ENCODE assay signal across 7 mouse cellular contexts in genomic region chr5:135010320-135010709, GRCm38 (mm10). TPM values are rescaled to one million over a fixed set of nuclear protein-coding genes. Genes with fewer than 3 reads are reported as not detected.
DNase-seq lines count a peak whose midpoint lies in the region; ATAC-seq and TF ChIP-seq lines count a peak whose summit lies in the region.

No protein-coding gene starts in this region.

- H3K27ac ChIP-seq in lung, embryonic 14.5 days (ENCODE audit: low read depth) = peak overlapping the region; percentile 96; the same call in 1 of the 2 replicates
- H3K27ac ChIP-seq in embryonic fibroblast, embryonic 13.5 days (ENCODE audit: insufficient read depth, low read length) = 0 out of 2 replicates have a peak overlapping the region, but pooled peaks have one; percentile 22
- H3K27ac ChIP-seq in intestine, embryonic 16.5 days (ENCODE audit: low read length) = peak overlapping the region; percentile 93
- H3K27ac ChIP-seq in neural tube, embryonic 15.5 days (replicated peaks) = peak overlapping the region; percentile 98

- 42% methylated on average over 7 of the region's 7 CpGs for WGBS in lung, embryonic 14.5 days
- WGBS in intestine, embryonic 16.5 days = 47% methylated on average over 7 of the region's 7 CpGs
- 57% methylated on average over 7 of the region's 7 CpGs for WGBS in neural tube, embryonic 15.5 days

- no peak for DNase-seq in lung, embryonic 14.5 days
- DNase-seq in lung, adult 18-20 months = no peak
- DNase-seq in natural killer cell, adult 2 months (ENCODE audit: low spot score in 2 of 2) = no peak
- DNase-seq in right cerebral cortex, postnatal 25 days = no peak

- H3K9me3 ChIP-seq in lung, embryonic 14.5 days (ENCODE audit: low read depth, low read length) = no peaks in the 10 kb centered on the region
- no peaks in the 10 kb centered on the region for H3K9me3 ChIP-seq in intestine, embryonic 16.5 days (ENCODE audit: control insufficient read depth, low read length)
- H3K9me3 ChIP-seq in neural tube, embryonic 15.5 days (replicated peaks) = no peaks in the 10 kb centered on the region

- H3K27me3 ChIP-seq in lung, embryonic 14.5 days (ENCODE audit: insufficient read depth, low read length) = no peaks in the 10 kb centered on the region
- no peaks in the 10 kb centered on the region for H3K27me3 ChIP-seq in intestine, embryonic 16.5 days (replicated peaks; ENCODE audit: control insufficient read depth, insufficient read depth, low read length)
- no peaks in the 10 kb centered on the region for H3K27me3 ChIP-seq in neural tube, embryonic 15.5 days (replicated peaks)

- no peak; the same call in 1 of the 2 replicates for TF ChIP-seq CTCF in lung, embryonic 14.5 days (IDR thresholded peaks at IDR 0.05; ENCODE audit: low read depth)
- no peak for TF ChIP-seq CTCF in embryonic fibroblast, embryonic 13.5 days (IDR thresholded peaks at IDR 0.05; ENCODE audit: borderline replicate concordance, insufficient read depth, low read length)

- H3K4me3 ChIP-seq in lung, embryonic 14.5 days (ENCODE audit: low read depth, low read length) = peak overlapping the region; percentile 60
- H3K4me3 ChIP-seq in embryonic fibroblast, embryonic 13.5 days (ENCODE audit: insufficient read depth, low read length) = peak overlapping the region; percentile 73
- peak overlapping the region; percentile 68 for H3K4me3 ChIP-seq in intestine, embryonic 16.5 days (ENCODE audit: low read length)
- H3K4me3 ChIP-seq in neural tube, embryonic 15.5 days (replicated peaks) = peak overlapping the region; percentile 64

- no peak for TF ChIP-seq POLR2A in embryonic fibroblast, embryonic 13.5 days (IDR thresholded peaks at IDR 0.05; ENCODE audit: low read depth, low read length)

- H3K36me3 ChIP-seq in lung, embryonic 14.5 days (ENCODE audit: insufficient read depth) = no peaks in the 10 kb centered on the region
- peaks cover 3% of the 10 kb centered on the region; the same call in 1 of the 2 replicates for H3K36me3 ChIP-seq in intestine, embryonic 16.5 days (ENCODE audit: control insufficient read depth, insufficient read depth, low read length)
- no peaks in the 10 kb centered on the region for H3K36me3 ChIP-seq in neural tube, embryonic 15.5 days

- no peak for ATAC-seq in lung, embryonic 14.5 days (ENCODE audit: insufficient read depth)
- ATAC-seq in intestine, embryonic 16.5 days = no peak
- no peak for ATAC-seq in neural tube, embryonic 15.5 days (ENCODE audit: low FRiP score)

- peak overlapping the region; percentile 61 for H3K4me2 ChIP-seq in lung, embryonic 14.5 days
- H3K4me2 ChIP-seq in intestine, embryonic 16.5 days (ENCODE audit: low read depth, low read length) = peak overlapping the region; percentile 50
- peak overlapping the region; percentile 84 for H3K4me2 ChIP-seq in neural tube, embryonic 15.5 days

- H3K4me1 ChIP-seq in lung, embryonic 14.5 days (ENCODE audit: insufficient read depth) = peaks cover 22% of the 10 kb centered on the region
- no peaks in the 10 kb centered on the region; the same call in 1 of the 2 replicates for H3K4me1 ChIP-seq in embryonic fibroblast, embryonic 13.5 days (ENCODE audit: control insufficient read depth, insufficient read depth, low read length)
- peaks cover 34% of the 10 kb centered on the region for H3K4me1 ChIP-seq in intestine, embryonic 16.5 days (ENCODE audit: control insufficient read depth, insufficient read depth, low read length)
- peaks cover 40% of the 10 kb centered on the region for H3K4me1 ChIP-seq in neural tube, embryonic 15.5 days

- H3K9ac ChIP-seq in lung, embryonic 14.5 days = peak overlapping the region; percentile 60
- H3K9ac ChIP-seq in intestine, embryonic 16.5 days (ENCODE audit: low read depth, low read length) = peak overlapping the region; percentile 80
- H3K9ac ChIP-seq in neural tube, embryonic 15.5 days (replicated peaks) = peak overlapping the region; percentile 70

RNA-seq across cellular contexts. Expression of gene Abhd11, which starts 1.4 kb away (rescaled TPM):
- 60.0 and 71.0 TPM in 2 replicates for polyA plus RNA-seq in lung, embryonic 14.5 days (2014; fragmentation: Nextera tagmentation; extraction: Ambion mirVana)
- polyA plus RNA-seq in embryonic fibroblast, embryonic 13.5 days (2011; ENCODE audit: insufficient read length, low read depth, missing spikeins) = 19.1 and 20.7 TPM in 2 replicates
- polyA plus RNA-seq in intestine, embryonic 16.5 days (2015; fragmentation: Nextera tagmentation; extraction: Ambion mirVana) = 102 and 106 TPM in 2 replicates
- 73.0 and 77.0 TPM in 2 replicates for polyA plus RNA-seq in neural tube, embryonic 15.5 days (2015; fragmentation: Nextera tagmentation; extraction: Ambion mirVana)

RNA-seq across cellular contexts. Expression of gene Stx1a, which starts 13.0 kb away (rescaled TPM):
- 13.2 and 14.5 TPM in 2 replicates for polyA plus RNA-seq in lung, embryonic 14.5 days (2014; fragmentation: Nextera tagmentation; extraction: Ambion mirVana)
- 6.9 and 10.2 TPM in 2 replicates for polyA plus RNA-seq in embryonic fibroblast, embryonic 13.5 days (2011; ENCODE audit: insufficient read length, low read depth, missing spikeins)
- 11.9 and 13.4 TPM in 2 replicates for polyA plus RNA-seq in intestine, embryonic 16.5 days (2015; fragmentation: Nextera tagmentation; extraction: Ambion mirVana)
- 118 and 141 TPM in 2 replicates for polyA plus RNA-seq in neural tube, embryonic 15.5 days (2015; fragmentation: Nextera tagmentation; extraction: Ambion mirVana)

RNA-seq across cellular contexts. Expression of gene Cldn3, which starts 24.3 kb away (rescaled TPM):
- 137 and 139 TPM in 2 replicates for polyA plus RNA-seq in lung, embryonic 14.5 days (2014; fragmentation: Nextera tagmentation; extraction: Ambion mirVana)
- polyA plus RNA-seq in embryonic fibroblast, embryonic 13.5 days (2011; ENCODE audit: insufficient read length, low read depth, missing spikeins) = not detected in 2 replicates
- polyA plus RNA-seq in intestine, embryonic 16.5 days (2015; fragmentation: Nextera tagmentation; extraction: Ambion mirVana) = 187 and 217 TPM in 2 replicates
- polyA plus RNA-seq in neural tube, embryonic 15.5 days (2015; fragmentation: Nextera tagmentation; extraction: Ambion mirVana) = 0.96 and 16.8 TPM in 2 replicates

RNA-seq across cellular contexts. Expression of gene Dnajc30, which starts 53.7 kb away (rescaled TPM):
- 31.9 and 33.2 TPM in 2 replicates for polyA plus RNA-seq in lung, embryonic 14.5 days (2014; fragmentation: Nextera tagmentation; extraction: Ambion mirVana)
- polyA plus RNA-seq in embryonic fibroblast, embryonic 13.5 days (2011; ENCODE audit: insufficient read length, low read depth, missing spikeins) = 15.2 and 18.1 TPM in 2 replicates
- 33.9 and 39.2 TPM in 2 replicates for polyA plus RNA-seq in intestine, embryonic 16.5 days (2015; fragmentation: Nextera tagmentation; extraction: Ambion mirVana)
- polyA plus RNA-seq in neural tube, embryonic 15.5 days (2015; fragmentation: Nextera tagmentation; extraction: Ambion mirVana) = 40.6 and 44.5 TPM in 2 replicates

RNA-seq across cellular contexts. Expression of gene Bud23, which starts 54.4 kb away (rescaled TPM):
- 102 and 116 TPM in 2 replicates for polyA plus RNA-seq in lung, embryonic 14.5 days (2014; fragmentation: Nextera tagmentation; extraction: Ambion mirVana)
- polyA plus RNA-seq in embryonic fibroblast, embryonic 13.5 days (2011; ENCODE audit: insufficient read length, low read depth, missing spikeins) = 38.0 and 49.6 TPM in 2 replicates
- polyA plus RNA-seq in intestine, embryonic 16.5 days (2015; fragmentation: Nextera tagmentation; extraction: Ambion mirVana) = 84.6 and 109 TPM in 2 replicates
- polyA plus RNA-seq in neural tube, embryonic 15.5 days (2015; fragmentation: Nextera tagmentation; extraction: Ambion mirVana) = 75.0 and 87.9 TPM in 2 replicates

Comparison
In these comparisons a context has a peak if more than half of its experiments do, and no peak if none do; other contexts are left out.
1. H3K27ac ChIP-seq: peak in every context shown above with its lines; median percentile 98 in neural tube, embryonic 15.5 days; 96 in lung, embryonic 14.5 days; 93 in intestine, embryonic 16.5 days; 22 in embryonic fibroblast, embryonic 13.5 days.